17 mouse cellular contexts compared by ENCODE assay signal in the genomic region with DNA sequence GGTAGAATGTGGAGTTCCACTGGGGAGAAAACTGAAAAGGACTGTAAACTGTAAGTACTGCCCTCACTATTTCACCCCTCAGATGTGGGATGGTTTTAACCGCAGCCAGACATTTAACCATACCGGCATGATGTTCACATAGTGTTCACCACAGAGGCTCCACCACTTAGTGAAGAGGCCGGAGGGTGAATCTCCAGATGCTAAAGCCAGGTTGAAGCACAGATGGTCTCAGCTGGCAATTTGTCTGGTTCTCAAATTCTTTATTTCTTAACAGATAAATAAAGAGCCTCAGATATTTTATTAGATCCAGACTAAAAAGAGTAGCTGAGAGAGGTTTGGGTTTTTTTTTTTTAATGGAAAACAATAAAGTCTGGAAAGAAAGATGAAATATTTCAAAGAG. TPM values are rescaled to one million over a fixed set of nuclear protein-coding genes. Genes with fewer than 3 reads are reported as not detected.
DNase-seq lines count a peak whose midpoint lies in the region; ATAC-seq and TF ChIP-seq lines count a peak whose summit lies in the region.
"Had no signal": no experiment of that assay in that cellular context is flagged by ENCODE, and none has a peak within 500 bp of the region (broad histone marks: within the 10 kb centered on the region; RNA-seq: fewer than 3 reads in every experiment).

No protein-coding gene starts in this region.

- H3K36me3 ChIP-seq in hindbrain, postnatal 0 days (ENCODE audit: insufficient read depth, low read length) = no peaks in the 10 kb centered on the region
- H3K36me3 ChIP-seq in hindbrain, embryonic 14.5 days (replicated peaks; ENCODE audit: control insufficient read depth, insufficient read depth) = no peaks in the 10 kb centered on the region
- no peaks in the 10 kb centered on the region for H3K36me3 ChIP-seq in midbrain, postnatal 0 days (ENCODE audit: insufficient read depth, low read length)
- H3K36me3 ChIP-seq in midbrain, embryonic 14.5 days (ENCODE audit: control insufficient read depth, insufficient read depth, low read length) = no peaks in the 10 kb centered on the region
- H3K36me3 ChIP-seq in stomach, postnatal 0 days (ENCODE audit: control insufficient read depth, insufficient read depth, low read length) = no peaks in the 10 kb centered on the region
- H3K36me3 ChIP-seq: embryonic facial prominence, embryonic 13.5 days; forebrain, embryonic 15.5 days had no signal

- no peak overlapping the region for H3K4me2 ChIP-seq in hindbrain, postnatal 0 days (ENCODE audit: low read depth, low read length)
- no peak overlapping the region for H3K4me2 ChIP-seq in hindbrain, embryonic 14.5 days (replicated peaks)
- no peak overlapping the region for H3K4me2 ChIP-seq in midbrain, postnatal 0 days (ENCODE audit: low read depth, low read length, poor library complexity, severe bottlenecking)
- H3K4me2 ChIP-seq in midbrain, embryonic 14.5 days (ENCODE audit: low read length) = no peak overlapping the region
- H3K4me2 ChIP-seq in stomach, postnatal 0 days (replicated peaks; ENCODE audit: low read depth) = no peak overlapping the region
- H3K4me2 ChIP-seq: embryonic facial prominence, embryonic 13.5 days; forebrain, embryonic 13.5 days; forebrain, embryonic 15.5 days had no signal

- no peak for TF ChIP-seq CTCF in hindbrain, postnatal 0 days (IDR thresholded peaks at IDR 0.05; ENCODE audit: low read depth)
- no peak for TF ChIP-seq CTCF in midbrain, postnatal 0 days (IDR thresholded peaks at IDR 0.05)
- TF ChIP-seq CTCF in stomach, postnatal 0 days (IDR thresholded peaks at IDR 0.05; ENCODE audit: low read depth) = no peak

- no peak overlapping the region for H3K4me3 ChIP-seq in hindbrain, postnatal 0 days (ENCODE audit: low read length)
- H3K4me3 ChIP-seq in hindbrain, embryonic 14.5 days (replicated peaks; ENCODE audit: low read length) = no peak overlapping the region
- H3K4me3 ChIP-seq in midbrain, postnatal 0 days (ENCODE audit: low read depth, low read length) = no peak overlapping the region
- H3K4me3 ChIP-seq in midbrain, embryonic 14.5 days (replicated peaks; ENCODE audit: low read depth, low read length) = no peak overlapping the region
- H3K4me3 ChIP-seq in stomach, postnatal 0 days (ENCODE audit: low read depth, low read length) = no peak overlapping the region
- H3K4me3 ChIP-seq: embryonic facial prominence, embryonic 13.5 days; forebrain, embryonic 13.5 days; forebrain, embryonic 15.5 days had no signal

- no peak overlapping the region for H3K9ac ChIP-seq in hindbrain, postnatal 0 days (replicated peaks; ENCODE audit: low read length)
- no peak overlapping the region for H3K9ac ChIP-seq in hindbrain, embryonic 14.5 days
- no peak overlapping the region for H3K9ac ChIP-seq in midbrain, postnatal 0 days (replicated peaks; ENCODE audit: low read length, poor library complexity, severe bottlenecking)
- no peak overlapping the region for H3K9ac ChIP-seq in midbrain, embryonic 14.5 days (replicated peaks; ENCODE audit: low read length)
- no peak overlapping the region for H3K9ac ChIP-seq in stomach, postnatal 0 days (ENCODE audit: low read length)
- H3K9ac ChIP-seq: embryonic facial prominence, embryonic 13.5 days; forebrain, embryonic 13.5 days; forebrain, embryonic 15.5 days; forebrain, postnatal 0 days had no signal

- 67% methylated on average over 3 of the region's 3 CpGs for WGBS in hindbrain, postnatal 0 days
- 87% methylated on average over 3 of the region's 3 CpGs for WGBS in hindbrain, embryonic 14.5 days
- 87% methylated on average over 3 of the region's 3 CpGs for WGBS in midbrain, postnatal 0 days
- 90% methylated on average over 3 of the region's 3 CpGs for WGBS in midbrain, embryonic 14.5 days
- WGBS in stomach, postnatal 0 days = 75% methylated on average over 3 of the region's 3 CpGs

- no peak for ATAC-seq in cerebellum, adult (ENCODE audit: insufficient number of reproducible peaks, low FRiP score, low TSS enrichment)
- ATAC-seq in hindbrain, postnatal 0 days = no peak
- no peak for ATAC-seq in hindbrain, embryonic 14.5 days (ENCODE audit: low FRiP score)
- no peak for ATAC-seq in midbrain, postnatal 0 days (ENCODE audit: low FRiP score)
- no peak for ATAC-seq in midbrain, embryonic 14.5 days (ENCODE audit: low FRiP score, low TSS enrichment)
- ATAC-seq in stomach, postnatal 0 days (ENCODE audit: low FRiP score, low TSS enrichment) = no peak
- ATAC-seq: forebrain, embryonic 13.5 days; forebrain, embryonic 15.5 days; forebrain, postnatal 0 days had no signal

- H3K27ac ChIP-seq in hindbrain, postnatal 0 days = no peak overlapping the region
- no peak overlapping the region for H3K27ac ChIP-seq in hindbrain, embryonic 14.5 days
- no peak overlapping the region for H3K27ac ChIP-seq in midbrain, postnatal 0 days (ENCODE audit: low read depth, low read length)
- no peak overlapping the region for H3K27ac ChIP-seq in midbrain, embryonic 14.5 days (replicated peaks; ENCODE audit: low read depth, low read length)
- H3K27ac ChIP-seq in stomach, postnatal 0 days (replicated peaks) = no peak overlapping the region
- H3K27ac ChIP-seq: embryonic facial prominence, embryonic 13.5 days; forebrain, embryonic 13.5 days; forebrain, embryonic 15.5 days had no signal

- no peaks in the 10 kb centered on the region for H3K9me3 ChIP-seq in hindbrain, postnatal 0 days (ENCODE audit: low read length)
- no peaks in the 10 kb centered on the region for H3K9me3 ChIP-seq in hindbrain, embryonic 14.5 days (ENCODE audit: control insufficient read depth, low read length)
- no peaks in the 10 kb centered on the region for H3K9me3 ChIP-seq in midbrain, postnatal 0 days (ENCODE audit: low read length)
- no peaks in the 10 kb centered on the region for H3K9me3 ChIP-seq in midbrain, embryonic 14.5 days (ENCODE audit: control insufficient read depth, low read length)
- no peaks in the 10 kb centered on the region for H3K9me3 ChIP-seq in stomach, postnatal 0 days (ENCODE audit: control insufficient read depth, low read length)
- H3K9me3 ChIP-seq: embryonic facial prominence, embryonic 13.5 days; forebrain, embryonic 13.5 days; forebrain, embryonic 15.5 days had no signal

- no peaks in the 10 kb centered on the region for H3K27me3 ChIP-seq in hindbrain, postnatal 0 days (ENCODE audit: insufficient read depth, low read length)
- H3K27me3 ChIP-seq in hindbrain, embryonic 14.5 days (ENCODE audit: control insufficient read depth, insufficient read depth, low read length) = no peaks in the 10 kb centered on the region
- H3K27me3 ChIP-seq in midbrain, postnatal 0 days (ENCODE audit: insufficient read depth, low read length) = no peaks in the 10 kb centered on the region
- no peaks in the 10 kb centered on the region for H3K27me3 ChIP-seq in midbrain, embryonic 14.5 days (ENCODE audit: control insufficient read depth, insufficient read depth, low read length)
- H3K27me3 ChIP-seq in stomach, postnatal 0 days (ENCODE audit: control insufficient read depth, insufficient read depth, low read length) = no peaks in the 10 kb centered on the region
- H3K27me3 ChIP-seq: embryonic facial prominence, embryonic 13.5 days; forebrain, embryonic 13.5 days; forebrain, embryonic 15.5 days had no signal

- no peaks in the 10 kb centered on the region for H3K4me1 ChIP-seq in hindbrain, postnatal 0 days (ENCODE audit: insufficient read depth, low read length)
- H3K4me1 ChIP-seq in hindbrain, embryonic 14.5 days (replicated peaks; ENCODE audit: control insufficient read depth, insufficient read depth, low read length) = no peaks in the 10 kb centered on the region; the same call in 1 of the 2 replicates
- peaks cover 10% of the 10 kb centered on the region; the same call in 1 of the 2 replicates for H3K4me1 ChIP-seq in midbrain, postnatal 0 days (ENCODE audit: insufficient read depth, low read length)
- H3K4me1 ChIP-seq in midbrain, embryonic 14.5 days (ENCODE audit: control insufficient read depth, insufficient read depth, low read length) = peaks cover 7% of the 10 kb centered on the region; the same call in 1 of the 2 replicates
- H3K4me1 ChIP-seq in stomach, postnatal 0 days (replicated peaks; ENCODE audit: control insufficient read depth, insufficient read depth) = no peaks in the 10 kb centered on the region
- H3K4me1 ChIP-seq: embryonic facial prominence, embryonic 13.5 days had no signal

- DNase-seq in cerebellum, postnatal 14 days = peak; percentile 24 to 26
- DNase-seq in hindbrain, postnatal 0 days (ENCODE audit: low spot score) = peak; percentile 36
- DNase-seq in hindbrain, embryonic 14.5 days (ENCODE audit: low spot score) = no peak
- DNase-seq in midbrain, postnatal 0 days (ENCODE audit: low spot score) = peak; percentile 32
- no peak for DNase-seq in midbrain, embryonic 14.5 days
- no peak for DNase-seq in stomach, postnatal 0 days (ENCODE audit: low spot score)
- DNase-seq: adrenal gland, adult 2 months; adrenal gland, postnatal 10 days; adrenal gland, postnatal 25 days; cerebellum, adult 11 months; cerebellum, adult 18-20 months; cerebellum, adult 8-10 months; forebrain, postnatal 0 days had no signal

- TF ChIP-seq EP300 in stomach, postnatal 0 days (optimal IDR thresholded peaks at IDR 0.05) = no peak

RNA-seq across cellular contexts. Expression of a gene that starts 13.7 kb away (rescaled TPM):
- total RNA-seq in hindbrain, postnatal 0 days (2014; rRNA removed) = 210 and 218 TPM in 2 replicates
- 138 and 143 TPM in 2 replicates for polyA plus RNA-seq in hindbrain, postnatal 0 days (2015; fragmentation: Nextera tagmentation; extraction: Ambion mirVana)
- polyA plus RNA-seq in hindbrain, embryonic 14.5 days (2014; fragmentation: Nextera tagmentation; extraction: Ambion mirVana) = 119 and 150 TPM in 2 replicates
- 304 and 386 TPM in 2 replicates for total RNA-seq in midbrain, postnatal 0 days (2014; rRNA removed)
- polyA plus RNA-seq in midbrain, postnatal 0 days (2015; fragmentation: Nextera tagmentation; extraction: Ambion mirVana) = 189 and 206 TPM in 2 replicates
- 113 and 117 TPM in 2 replicates for polyA plus RNA-seq in midbrain, embryonic 14.5 days (2014; fragmentation: Nextera tagmentation; extraction: Ambion mirVana)
- polyA plus RNA-seq in stomach, postnatal 0 days (2015; fragmentation: Nextera tagmentation; extraction: Ambion mirVana) = 4.2 and 4.5 TPM in 2 replicates

Comparison
In these comparisons a context has a peak if more than half of its experiments do, and no peak if none do; other contexts are left out.
1. DNase-seq: peak in cerebellum, postnatal 14 days (2 of 2), hindbrain, postnatal 0 days (single experiment) and midbrain, postnatal 0 days (single experiment); none in hindbrain, embryonic 14.5 days (single experiment), midbrain, embryonic 14.5 days (single experiment) and stomach, postnatal 0 days (single experiment).
2. RNA of a gene that starts 13.7 kb away (polyA plus RNA-seq): 189 to 206 TPM in midbrain, postnatal 0 days, 138 to 143 TPM in hindbrain, postnatal 0 days, 119 to 150 TPM in hindbrain, embryonic 14.5 days and 113 to 117 TPM in midbrain, embryonic 14.5 days; 4.2 to 4.5 TPM in stomach, postnatal 0 days; every median in the first group is over 10 times any median in the second.